ENCODE assay signal across 17 mouse cellular contexts in the genomic region with DNA sequence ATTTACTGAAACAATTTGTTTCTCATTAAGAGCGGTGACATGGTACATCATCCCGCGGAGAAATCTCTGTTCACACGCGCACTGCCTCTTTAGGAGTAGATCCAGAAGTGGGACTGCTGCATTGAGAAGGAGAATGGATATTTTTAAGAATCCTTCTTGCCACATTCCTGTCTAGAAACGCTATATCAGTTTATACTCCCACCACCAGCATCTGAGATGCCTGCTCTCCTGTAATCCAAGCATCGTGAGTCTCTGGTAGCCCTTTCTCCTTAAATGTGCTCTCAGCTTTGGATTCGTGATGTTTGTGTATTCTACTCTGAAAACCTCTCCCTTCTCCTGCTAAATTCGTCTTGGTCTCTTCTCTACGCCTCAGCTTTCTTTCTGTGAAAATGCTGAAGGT.
"Had no signal": no experiment of that assay in that cellular context is flagged by ENCODE, and none has a peak within 500 bp of the region (broad histone marks: within the 10 kb centered on the region; RNA-seq: fewer than 3 reads in every experiment).

No protein-coding gene starts in this region.

- DNase-seq: lung, adult 18-20 months; lung, embryonic 14.5 days; lung, postnatal 10 days; lung, postnatal 4 days; midbrain, embryonic 14.5 days; retina, postnatal 1 day; right cerebral cortex, postnatal 14 days; right cerebral cortex, postnatal 4 days; spleen, adult 18-20 months; thymus, adult 2 months; thymus, postnatal 25 days; thymus, postnatal 4 days had no signal

- H3K4me3 ChIP-seq: midbrain, embryonic 10.5 days; midbrain, embryonic 12.5 days; myocyte; neural tube, embryonic 13.5 days; neural tube, embryonic 15.5 days had no signal

- H3K27ac ChIP-seq: midbrain, embryonic 10.5 days; midbrain, embryonic 12.5 days; neural tube, embryonic 13.5 days; neural tube, embryonic 15.5 days had no signal
